Mouse (Mus musculus) heart, postnatal 0 days (tissue): ENCODE data around the gene Fam163b.

Experiments used
- CTCF ChIP-seq: IDR thresholded peaks from 2 replicates; pipeline ENCODE4 v1.5.1; 2016; ENCODE audit warnings: antibody characterized with exemption, control low read depth, low read depth
- EP300 ChIP-seq: IDR thresholded peaks from 2 replicates; pipeline ENCODE4 v1.6.1; 2016; ENCODE audit warnings: antibody characterized with exemption, low read depth

- TF ChIP-seq CTCF (no peak), EP300 (no peak; the same call in 1 of the 2 replicates)
These were observed 58.4 kb downstream of the Fam163b start for GRCm38 (mm10) chr2:27083761-27084475.
